Mouse (Mus musculus) CH12F3 (cell line): Measurements from ENCODE around the gene Eif3k.

Experiments used
- in situ Hi-C: fragments of 300-500 bp; cut with MboI; formaldehyde crosslinking; loops from 2 replicates; pipeline ENCODE4 v1.14.3; 2020; ENCODE audit warnings: low sequenced_read_pairs

Eif3k gene

DNA sequence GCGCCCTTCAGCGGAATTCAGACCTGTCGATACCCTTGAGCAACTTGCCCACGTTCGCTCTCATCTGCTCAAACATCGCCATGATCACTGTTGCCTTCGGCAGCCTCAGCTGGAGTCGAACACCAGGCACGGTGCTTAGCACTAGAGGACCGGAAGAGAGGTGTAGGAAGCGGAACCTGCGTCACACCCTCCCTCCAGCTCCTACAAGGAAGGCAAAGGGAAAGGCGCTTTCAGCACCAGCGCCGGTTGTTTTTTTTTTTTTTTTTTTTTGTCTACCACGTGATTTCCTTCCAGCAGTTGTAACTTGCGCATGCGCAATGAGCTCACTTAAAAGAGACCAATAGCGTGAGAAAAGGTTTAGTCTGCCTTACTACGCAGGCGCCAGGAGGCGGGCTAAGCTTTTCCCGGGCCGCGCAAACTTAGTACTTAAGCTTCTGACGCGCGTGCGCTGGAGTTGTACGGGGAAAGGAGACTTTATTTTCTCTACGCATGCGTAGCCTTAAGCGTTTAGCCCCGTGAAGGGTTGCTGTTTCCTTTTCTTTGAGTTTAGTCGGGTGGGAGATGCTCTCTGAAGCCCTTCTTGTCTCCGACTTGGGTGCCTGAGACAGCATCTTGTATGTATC lies at the start of gene Eif3k, which contains the start of gene Map4k1:
TSS of gene Eif3k (minus strand) at position 214 of the 623 bp plus-strand sequence.
TSS of gene Map4k1 (plus strand) at position 400 of the 623 bp plus-strand sequence.
- in situ Hi-C loops, result no loop called here

DNA sequence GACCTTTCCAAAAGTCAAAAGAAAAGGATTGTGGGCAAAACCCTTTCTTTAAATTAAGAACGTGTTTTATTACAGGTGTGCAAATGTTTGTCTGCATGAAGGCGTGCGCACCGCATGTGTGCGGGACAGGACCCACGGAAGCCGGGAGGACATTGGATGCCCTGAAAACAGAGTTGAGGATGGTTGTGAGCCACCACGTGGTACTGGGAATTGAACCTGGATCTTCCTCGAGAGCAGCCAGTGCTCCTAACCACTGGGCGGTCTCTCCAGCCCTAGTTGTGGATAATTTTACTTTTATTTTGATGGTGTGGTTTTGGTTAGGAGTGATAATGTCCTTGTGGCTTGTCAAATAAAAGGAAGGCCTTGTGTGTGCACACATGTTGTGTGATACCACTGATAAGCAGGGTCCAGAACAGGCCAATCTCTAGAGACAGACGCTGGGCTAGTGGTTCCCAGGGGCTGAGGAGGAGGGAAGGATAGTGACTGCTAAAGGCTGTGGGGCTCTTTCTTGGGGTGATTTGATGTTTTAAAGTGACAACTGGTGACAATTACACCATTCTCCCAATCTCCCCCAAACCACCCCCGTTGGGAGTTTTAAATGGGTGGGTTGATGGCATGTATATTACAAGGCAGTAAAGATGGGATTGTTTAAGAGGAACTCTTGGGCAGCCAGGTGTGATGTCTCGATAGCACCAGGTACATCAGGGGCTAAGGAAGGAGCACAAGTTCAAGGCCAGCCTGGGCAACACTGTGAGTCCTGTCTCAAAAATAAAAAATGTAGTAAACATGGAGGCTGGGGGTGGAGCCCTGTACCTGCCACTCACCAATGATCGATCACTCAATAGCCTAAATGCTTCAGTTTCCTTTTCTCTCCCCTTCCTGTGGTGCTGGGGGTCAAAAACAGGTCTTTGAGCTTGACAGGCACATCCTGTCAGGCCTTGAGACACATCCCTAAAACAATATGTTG lies 48.3 kb upstream of the Eif3k start:
- in situ Hi-C loops, result no loop called here

DNA sequence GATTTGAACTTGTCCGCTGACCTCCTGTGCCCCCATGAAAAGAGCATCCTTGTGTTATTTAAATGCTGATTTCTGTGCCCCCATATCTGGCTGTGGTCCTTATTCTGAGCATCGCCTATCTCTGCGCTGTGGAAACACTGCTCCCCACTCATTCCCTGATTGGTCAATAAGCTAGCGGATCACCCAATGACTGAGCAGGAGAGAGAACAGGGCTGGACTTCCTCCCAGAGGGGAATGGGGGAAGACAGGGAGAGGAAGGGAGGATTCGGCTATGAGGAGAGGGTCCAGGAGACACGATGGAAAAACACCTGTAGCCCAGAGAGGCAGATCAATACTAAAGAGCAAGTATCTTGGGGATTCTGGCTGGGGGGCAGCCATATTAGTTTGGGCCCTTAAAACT lies 47.1 kb upstream of the Eif3k start:
- in situ Hi-C loops, result no loop called here

DNA sequence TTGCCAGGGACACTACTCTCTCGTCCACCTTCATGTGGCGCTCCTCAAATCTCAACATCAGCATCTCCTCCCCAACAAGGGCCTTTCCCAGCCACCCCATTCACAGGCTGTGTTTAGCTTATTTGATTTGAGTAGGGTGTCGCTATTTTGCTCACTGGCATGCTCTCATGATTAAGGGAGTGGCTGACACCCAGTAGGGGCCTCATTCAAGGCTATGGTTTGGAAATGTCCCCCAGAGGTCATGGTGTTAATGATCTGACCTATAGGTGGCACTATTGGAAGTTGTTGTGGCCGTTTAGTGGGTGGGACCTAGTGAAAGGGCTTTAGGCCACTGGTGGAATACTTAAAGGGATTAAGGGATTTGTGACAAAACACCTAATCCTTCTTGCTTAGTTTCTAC lies 45.1 kb upstream of the Eif3k start:
- in situ Hi-C loops, result no loop called here

DNA sequence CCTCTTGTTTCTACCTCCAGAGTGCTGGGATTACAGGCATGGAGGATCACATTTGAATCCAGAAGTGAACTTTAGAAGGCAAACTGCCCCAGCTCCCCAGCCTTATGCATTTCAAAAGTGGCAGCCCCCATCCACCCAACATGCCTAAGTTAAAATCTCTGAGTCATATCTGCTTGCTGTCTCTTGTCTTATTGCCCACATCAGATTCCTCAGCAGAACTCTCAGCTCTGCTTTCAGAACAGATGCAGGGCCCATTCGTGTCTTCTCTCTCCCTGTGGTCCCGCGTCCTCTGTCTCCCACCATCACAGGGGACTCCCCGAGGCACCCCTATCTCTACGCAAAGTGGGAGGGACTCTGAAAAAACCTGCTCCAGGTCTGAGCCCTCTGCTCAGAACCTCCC lies 44.5 kb upstream of the Eif3k start:
- in situ Hi-C loops, result no loop called here

DNA sequence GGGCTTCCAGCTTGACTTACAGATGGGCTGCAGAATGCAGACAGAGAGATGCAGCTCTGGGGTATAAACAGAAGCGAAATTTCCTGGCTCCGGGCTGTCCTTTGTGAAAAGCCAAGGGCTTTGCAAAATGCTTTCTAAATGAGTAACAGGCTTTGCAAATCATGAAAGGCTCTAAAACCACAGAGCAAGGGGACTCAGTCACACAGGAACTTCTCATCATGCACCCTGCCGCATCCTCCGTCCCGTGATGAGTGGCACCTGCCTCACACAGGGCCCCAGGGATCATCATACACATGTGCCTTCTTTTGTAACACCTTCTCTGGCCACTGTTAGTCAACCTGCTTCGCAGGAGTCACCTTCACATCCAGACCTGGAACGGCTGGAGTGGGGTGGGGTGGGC lies 43.9 kb upstream of the Eif3k start:
- in situ Hi-C loops, result no loop called here

DNA sequence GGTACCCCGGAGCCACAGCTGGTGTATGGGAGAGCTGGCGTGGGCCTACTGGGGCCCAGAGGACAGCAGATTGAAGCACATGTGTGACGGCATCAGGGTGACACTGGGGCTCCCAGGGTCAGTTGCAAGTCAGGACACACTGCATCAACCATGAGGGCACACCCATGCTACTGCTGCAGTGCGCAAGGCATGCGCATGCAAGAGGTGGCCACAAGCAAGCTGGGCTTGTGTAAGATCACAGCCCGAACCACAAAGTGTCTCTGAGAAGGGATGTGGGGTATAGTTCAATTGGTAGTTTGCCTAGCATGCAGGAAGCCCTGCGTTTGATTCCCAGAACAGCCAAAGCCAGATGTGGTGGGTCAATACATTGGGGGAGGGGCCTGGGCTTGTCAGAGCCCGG lies 41.9 kb upstream of the Eif3k start:
- in situ Hi-C loops, result no loop called here

DNA sequence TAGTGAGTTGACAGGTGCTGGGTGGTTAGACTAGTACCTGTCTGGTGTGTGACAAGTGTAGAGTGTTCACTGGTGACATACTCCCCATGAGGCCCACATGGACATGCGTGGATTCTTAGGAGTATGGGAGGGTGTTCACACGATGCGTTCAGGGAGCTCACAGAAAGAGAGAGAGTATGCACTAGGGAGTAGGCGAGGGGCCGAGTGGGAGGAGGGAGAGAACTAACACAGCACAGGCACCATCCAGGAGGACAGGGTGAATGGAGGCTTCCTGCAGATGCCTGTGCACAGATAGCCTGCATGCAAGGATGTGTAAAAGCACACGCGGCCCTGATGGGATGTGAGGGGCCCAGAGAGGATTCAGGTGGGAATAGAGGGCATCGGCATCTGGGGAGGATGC lies 40.8 kb upstream of the Eif3k start:
- in situ Hi-C loops, result no loop called here

DNA sequence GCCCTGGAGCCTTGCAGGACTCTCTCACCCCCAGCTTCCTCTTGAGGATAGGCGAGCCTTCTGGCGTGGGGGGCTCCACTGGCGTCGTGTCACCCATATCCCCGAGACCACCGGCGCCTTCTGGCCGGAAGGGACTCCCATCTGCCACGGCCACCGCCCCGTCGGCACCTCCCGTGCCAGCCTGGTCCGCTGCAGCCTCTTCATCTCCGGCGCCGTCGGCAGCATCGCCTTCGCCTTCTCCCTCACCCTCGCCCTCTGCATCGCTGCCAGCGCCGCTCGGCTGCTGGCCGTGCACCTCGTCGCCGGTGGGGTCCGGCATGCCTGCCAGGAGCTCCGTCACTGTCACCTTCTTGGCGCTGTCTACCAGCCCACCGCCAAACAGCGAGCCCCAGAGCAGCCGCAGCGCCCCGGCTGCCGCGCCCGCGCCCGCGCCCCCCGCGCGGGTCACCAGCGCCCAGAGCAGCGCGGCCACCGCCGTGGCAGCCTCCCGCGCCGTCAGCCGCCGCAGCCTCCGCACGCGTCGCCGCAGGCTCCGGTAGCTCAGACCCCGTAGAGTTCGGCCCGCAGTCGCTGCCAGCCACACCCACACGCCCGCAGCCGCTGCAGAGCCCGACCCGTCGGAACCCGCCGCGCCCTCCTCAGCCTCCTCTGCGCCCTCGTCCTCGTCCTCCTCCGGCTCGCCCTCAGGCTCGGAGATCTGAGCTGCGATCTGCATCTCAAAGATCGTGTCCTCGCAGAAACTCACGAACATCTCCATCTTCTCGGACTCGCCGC lies 38.0 kb upstream of the Eif3k start:
- in situ Hi-C loops, result no loop called here

DNA sequence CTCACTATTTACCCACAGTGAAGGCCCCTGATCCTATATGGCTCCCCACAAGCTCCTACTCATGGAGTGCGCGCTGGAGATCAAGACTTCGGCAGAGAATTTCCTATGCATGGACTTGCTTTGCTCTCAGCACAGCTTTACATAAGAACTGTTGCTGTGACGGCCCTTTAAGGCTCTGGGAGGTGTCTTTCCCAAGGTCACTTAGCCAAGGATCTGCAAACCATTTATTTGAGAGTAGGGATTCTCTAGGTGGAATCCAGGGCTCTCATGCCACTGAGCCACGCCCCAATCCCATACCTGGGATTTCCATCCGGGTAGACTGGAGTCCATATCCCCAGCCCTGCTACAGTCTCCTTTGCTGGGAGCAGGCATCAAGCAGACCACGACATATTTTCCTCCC lies 35.6 kb upstream of the Eif3k start:
- in situ Hi-C loops, result no loop called here

DNA sequence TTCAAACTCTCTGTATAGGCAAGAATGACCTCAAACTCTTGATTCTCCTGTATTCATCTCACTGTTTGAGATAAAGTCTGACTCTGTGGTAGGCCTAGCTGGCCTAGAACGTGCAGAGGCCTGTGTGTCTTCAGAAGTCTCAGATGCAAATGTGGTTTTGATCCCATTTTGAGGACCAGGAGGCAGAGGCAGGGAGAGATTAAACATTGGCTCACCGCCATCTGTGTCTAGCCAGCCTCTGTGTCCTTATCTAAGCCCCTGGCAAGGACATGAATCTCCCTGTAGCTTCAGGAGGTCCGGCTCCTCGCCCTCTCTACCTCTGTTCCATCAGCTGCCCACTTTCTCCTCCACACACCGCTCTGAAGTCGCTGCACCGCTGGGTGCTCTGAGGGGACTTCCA lies 34.8 kb upstream of the Eif3k start:
- in situ Hi-C loops, result no loop called here

DNA sequence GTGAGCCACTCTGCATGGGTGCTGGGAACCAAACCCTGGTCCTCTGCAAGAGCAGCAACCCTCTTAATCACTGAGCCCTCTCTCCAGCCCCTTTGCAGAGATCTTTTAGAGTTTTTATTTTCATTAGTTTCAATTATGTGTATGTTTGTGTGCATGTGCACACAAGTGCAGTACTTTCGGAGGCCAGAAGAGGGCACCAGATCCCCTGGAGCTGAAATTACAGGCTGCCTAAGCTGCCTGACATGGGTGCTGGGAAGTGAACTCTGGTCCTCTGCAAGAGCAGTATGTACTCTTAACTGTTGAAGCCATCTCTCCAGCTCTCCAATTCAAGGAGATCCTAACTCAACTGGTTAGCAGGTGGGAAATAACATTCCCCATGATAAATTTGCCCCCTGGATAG lies 33.3 kb upstream of the Eif3k start:
- in situ Hi-C loops, result no loop called here

DNA sequence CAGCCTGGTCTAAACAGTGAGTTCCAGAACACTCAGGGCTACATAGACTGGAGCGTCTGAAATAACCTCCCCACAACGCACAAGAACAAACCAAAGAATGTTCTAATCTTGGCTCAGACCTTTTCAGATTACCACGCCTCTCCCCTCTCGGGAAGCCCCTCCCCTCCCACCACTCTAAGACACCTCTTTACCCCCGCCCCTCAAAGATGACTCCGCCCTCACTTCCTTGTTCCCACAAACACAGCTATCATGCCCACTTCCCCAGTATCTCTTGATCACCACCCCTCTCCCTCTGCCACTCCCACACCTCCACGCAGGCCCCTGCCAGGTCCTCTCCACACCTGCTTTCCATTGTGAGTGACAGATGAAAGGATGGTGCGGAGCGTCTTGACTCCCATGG lies 27.1 kb upstream of the Eif3k start:
- in situ Hi-C loops, result no loop called here

DNA sequence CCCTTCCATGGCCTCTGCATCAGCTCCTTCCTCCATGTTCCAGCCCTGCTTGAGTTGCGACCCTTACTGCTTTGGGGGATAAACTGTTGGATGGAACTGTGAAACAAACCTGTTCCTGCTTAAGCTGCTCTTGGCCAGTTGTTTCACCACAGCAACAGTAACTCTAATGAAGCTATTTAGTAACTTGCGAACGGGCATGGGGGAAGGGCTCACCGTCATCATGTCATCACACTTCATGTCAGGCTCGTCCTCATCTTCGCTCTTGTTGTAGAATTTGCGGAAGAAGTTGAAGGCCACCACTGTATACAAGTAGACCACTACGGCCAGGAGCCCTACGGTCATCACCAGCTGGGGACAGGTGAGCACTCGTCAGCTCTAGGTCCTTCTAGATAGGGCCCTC lies 26.5 kb upstream of the Eif3k start:
- in situ Hi-C loops, result no loop called here

DNA sequence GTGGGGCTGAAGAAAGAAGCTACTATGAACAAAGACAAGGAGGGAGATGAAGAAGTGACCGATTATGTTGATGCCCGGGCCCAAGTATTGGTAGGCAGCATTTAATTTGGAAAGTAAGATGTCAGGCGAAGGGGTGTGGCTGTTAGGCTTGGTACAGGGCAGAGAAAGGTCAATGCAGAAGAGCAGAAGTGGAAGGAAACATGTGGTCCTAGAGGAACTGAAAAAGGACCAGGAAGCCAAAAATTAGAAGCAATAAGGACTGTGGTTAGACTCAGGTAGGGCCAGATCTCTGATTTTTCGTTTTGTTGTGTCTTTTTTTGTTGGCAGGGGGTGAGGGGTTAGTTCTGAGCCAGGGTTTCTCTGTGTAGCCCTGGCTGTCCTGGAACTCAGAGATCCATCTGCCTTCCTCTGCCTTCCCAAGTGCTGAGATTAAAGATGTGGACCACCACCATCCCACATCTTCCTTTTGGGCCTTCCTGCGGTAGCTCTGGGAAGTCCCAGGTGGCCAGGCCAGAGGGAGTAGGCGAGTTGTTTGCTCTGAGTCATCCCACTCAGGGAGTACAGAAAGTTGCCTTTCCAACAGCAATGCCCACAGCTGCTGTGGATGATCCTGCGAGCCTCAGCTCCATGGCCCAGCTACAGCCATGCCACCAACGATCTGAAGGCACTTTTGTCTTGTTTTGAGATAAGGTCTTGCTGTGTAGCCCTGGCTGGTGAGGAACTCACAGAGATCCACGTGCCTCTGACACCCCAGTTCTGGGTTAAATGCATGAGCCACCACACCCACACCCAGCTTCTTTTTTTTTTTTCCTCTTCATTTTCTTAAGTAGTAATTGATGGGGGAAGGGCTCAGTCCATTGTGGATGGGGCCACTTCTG lies 25.8 kb upstream of the Eif3k start:
- in situ Hi-C loops, result no loop called here

DNA sequence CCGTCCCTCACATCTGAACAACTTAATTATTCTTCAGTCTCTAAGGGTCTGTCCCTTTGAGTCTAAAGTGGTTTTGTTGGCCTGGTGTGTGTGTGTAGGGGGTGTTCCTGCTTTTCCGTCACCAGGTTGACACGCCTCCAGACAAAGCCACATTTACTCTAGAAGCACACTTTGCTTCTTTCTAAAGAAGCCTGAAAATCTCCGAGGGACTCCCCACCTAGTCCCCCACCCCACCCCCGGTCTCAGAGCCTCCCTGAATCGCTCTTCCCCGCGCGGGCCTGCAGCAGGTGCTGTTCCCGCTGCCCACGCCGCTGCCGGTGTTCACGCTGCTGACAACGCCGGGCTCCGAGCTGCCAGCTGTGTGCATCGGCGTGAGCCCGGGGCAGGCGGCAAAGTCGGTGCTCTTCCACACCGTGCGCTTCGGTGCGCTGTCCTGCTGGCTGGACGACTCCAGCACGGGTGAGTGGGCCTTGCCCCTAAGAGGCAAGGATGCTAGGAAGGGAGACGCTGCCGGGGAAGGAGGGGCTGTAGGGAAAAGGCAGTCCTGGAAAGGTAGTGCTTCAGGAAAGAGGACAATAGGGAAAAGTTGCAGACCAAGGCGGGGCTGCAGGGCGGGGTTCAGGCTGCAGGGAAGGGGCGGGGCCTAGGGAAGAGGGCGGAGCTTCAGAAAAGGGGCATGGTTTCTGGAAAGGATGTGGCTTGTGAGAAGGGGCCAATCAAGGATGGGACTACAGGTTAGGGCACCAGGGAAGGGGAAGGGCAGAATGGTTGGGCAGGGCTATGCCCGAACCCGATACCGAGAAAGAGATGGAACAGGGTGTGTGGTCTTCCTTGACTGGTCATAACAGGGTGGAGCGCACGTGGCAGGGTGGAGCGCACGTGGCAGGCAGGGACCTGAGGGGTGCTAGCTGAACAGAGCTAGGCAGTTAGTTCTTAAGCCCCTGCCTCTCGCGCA lies 19.3 kb upstream of the Eif3k start:
- in situ Hi-C loops, result no loop called here

DNA sequence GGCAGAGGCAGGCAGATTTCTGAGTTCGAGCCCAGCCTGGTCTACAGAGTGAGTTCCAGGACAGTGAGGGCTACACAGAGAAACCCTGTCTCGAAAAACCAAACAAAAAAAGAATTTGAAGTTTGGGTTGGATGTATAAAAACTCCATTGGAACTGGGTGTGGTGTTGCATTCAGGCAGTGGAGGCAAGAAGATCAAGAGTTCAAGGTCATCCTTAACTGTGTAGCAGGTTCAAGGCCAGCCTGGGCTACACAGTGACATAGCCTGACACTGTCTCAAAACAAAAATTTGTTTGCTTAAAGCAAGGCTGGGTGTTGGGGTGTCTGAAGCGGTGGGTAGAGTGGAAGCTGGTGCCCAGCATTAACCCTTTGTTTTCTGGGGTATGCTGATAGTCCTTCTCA lies 11.7 kb upstream of the Eif3k start:
- in situ Hi-C loops, result loop anchor here (5.0 kb wide), 1 partner anchor 44 kb away; no protein-coding TSS in a partner anchor

DNA sequence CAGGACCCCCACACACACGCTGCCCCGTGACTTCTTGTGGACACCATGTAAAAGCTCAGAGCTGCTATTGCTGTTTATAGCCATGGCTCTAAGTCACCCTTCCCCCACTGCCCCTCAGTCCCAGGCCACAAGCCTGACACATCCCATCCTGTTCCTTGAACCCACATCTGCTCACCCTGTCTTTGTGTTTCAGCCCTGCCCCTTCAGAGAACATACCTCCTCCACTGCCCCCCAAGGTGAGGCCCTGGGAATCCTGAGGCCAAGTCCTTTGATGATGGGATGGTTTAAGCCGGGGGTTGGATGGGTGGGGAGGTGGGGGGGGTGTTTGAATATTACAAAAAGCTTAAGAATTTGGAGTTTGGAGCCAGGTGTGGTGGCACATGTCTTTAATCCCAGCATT lies 11.3 kb upstream of the Eif3k start:
- in situ Hi-C loops, result loop anchor here (5.0 kb wide), 1 partner anchor 44 kb away; no protein-coding TSS in a partner anchor

DNA sequence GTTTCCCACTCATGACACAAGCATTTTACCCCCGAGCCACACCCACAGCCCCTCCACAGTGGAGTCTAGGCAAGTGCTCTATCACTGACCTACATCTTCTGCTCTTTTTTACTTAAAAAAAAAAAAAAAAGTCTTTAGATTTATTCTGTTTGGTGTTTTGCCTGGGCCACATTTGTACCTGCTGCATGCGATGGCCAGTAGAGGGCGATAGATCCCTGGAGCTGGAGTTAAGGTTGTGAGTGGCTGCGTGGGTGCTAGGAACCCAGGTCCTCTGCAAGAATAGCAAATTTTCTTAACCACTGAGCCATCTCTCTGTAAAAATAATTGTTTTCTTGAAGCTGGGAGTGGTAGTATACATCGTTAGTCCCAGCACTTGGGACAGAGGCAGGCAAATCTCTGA lies 10.0 kb upstream of the Eif3k start:
- in situ Hi-C loops, result loop anchor here (5.0 kb wide), 1 partner anchor 46 kb away; no protein-coding TSS in a partner anchor
